Mouse (Mus musculus): ENCODE measurements at regions not wholly inside any gene's neighbourhood (a gene's known extent, or its start where the extent isn't known, plus 50 kb on each side); places are given as distances from the start of the nearest gene placed in this dataset.

- no peak for DNase-seq (ENCODE audit: low spot score)
Observed at GRCm38 (mm10) chr3:141279041-141279554, 66.9 kb upstream of the Pdha2 start.

GRCm38 (mm10) chr3:141293802-141294201 lies 81.6 kb upstream of the Pdha2 start:
- DNase-seq (ENCODE audit: low spot score), result no peak

GRCm38 (mm10) chr3:141296897-141297296 lies 84.7 kb upstream of the Pdha2 start:
- DNase-seq (ENCODE audit: low spot score), result no peak

GRCm38 (mm10) chr3:141299749-141300148 lies 87.6 kb upstream of the Pdha2 start:
- no peak for DNase-seq (ENCODE audit: low spot score)

GRCm38 (mm10) chr3:141333517-141334113 lies 121.5 kb upstream of the Pdha2 start:
- no peak for DNase-seq (ENCODE audit: low spot score)

- no peak for DNase-seq (ENCODE audit: low spot score)
Observed at GRCm38 (mm10) chr3:141338224-141338982, 126.2 kb upstream of the Pdha2 start.

GRCm38 (mm10) chr3:141353961-141354360 lies 111.1 kb upstream of the Unc5c start:
- DNase-seq (ENCODE audit: low spot score), result no peak

GRCm38 (mm10) chr3:141393005-141393404 lies 72.0 kb upstream of the Unc5c start:
- DNase-seq (ENCODE audit: low spot score), result no peak

- peak; percentile 27 for DNase-seq (ENCODE audit: low spot score)
Observed at GRCm38 (mm10) chr3:141398214-141398613, 66.8 kb upstream of the Unc5c start.

All from layer of hippocampus, adult 9-10 months (tissue).